Mouse (Mus musculus) B cell, adult 2 months (primary cell): ENCODE data around the gene Folr2.

Experiments
- DNase-seq, 2 experiments: peaks; one replicate each; pipeline ENCODE4 v3.0.0; 2022

Gene Folr2

GRCm38 (mm10) chr7:101857094-101857493, at the start of gene Folr2:
TSS of gene Folr2 (minus strand) at chr7:101857194.
- DNase-seq, result peak; percentile 14 to 19

GRCm38 (mm10) chr7:101906696-101907095, 49.7 kb upstream of the Folr2 start:
- peak; percentile 37 to 49 for DNase-seq

DNA sequence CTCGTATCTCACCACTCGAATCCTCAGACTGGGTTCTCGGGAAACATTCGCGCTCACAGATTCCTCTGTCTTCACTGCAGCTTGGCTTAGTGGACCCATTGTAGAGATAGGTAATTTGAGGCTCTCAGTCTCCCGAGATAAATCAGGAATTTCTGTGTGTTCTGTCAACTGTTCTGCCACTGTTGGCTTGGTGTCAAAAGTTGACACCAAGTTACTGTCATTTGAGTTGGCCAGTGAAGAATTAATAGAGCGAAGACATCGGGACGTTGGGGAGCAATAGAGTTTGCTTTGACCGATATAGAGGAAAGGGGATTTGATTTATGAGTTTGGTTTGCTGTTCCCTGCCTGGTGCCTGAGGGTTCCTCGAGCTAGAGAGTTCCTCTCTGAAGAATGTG, 49.3 kb upstream of the Folr2 start, which contains the start of gene Tomt:
Tomt (minus strand) TSS at position 73 of the 395 bp plus-strand sequence.
- DNase-seq, result no peak

DNA sequence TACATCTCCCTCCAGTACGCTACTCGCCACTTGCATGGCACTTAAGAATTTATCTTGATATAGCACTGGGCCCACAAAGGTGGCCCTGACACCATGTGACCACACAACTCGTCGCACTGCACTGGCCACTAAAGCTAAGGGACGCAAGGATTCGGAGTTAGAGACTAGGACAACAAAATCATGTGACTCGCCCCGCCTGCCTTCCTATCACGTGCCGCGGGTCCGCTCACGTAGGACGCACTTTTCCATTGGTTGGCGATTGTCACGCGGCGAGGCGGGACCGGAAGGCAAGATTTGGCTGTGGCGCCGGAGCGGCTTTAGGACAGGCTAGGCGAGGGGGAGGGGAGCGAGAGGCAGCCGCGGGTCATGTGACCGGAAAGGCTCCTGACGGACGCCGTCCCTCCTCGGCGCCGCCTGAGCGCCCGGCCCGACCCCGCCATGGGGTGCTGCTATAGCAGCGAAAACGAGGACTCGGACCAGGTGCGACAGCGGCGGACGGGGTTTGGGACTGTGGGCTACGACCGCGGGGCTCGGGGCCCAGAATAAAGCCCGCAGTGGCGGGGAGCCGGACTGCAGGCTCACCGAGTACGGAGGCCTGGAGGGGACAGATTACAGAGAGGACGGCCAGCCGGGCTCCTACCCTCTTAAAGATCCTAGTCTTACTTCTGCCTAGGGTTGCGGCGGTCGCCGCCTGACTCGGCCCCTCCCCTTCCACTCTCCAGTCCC, 48.7 kb upstream of the Folr2 start, which contains the start of gene Lamtor1:
Lamtor1 (plus strand) TSS at position 344 of the 726 bp plus-strand sequence.
- DNase-seq, result peak; percentile 99

DNA sequence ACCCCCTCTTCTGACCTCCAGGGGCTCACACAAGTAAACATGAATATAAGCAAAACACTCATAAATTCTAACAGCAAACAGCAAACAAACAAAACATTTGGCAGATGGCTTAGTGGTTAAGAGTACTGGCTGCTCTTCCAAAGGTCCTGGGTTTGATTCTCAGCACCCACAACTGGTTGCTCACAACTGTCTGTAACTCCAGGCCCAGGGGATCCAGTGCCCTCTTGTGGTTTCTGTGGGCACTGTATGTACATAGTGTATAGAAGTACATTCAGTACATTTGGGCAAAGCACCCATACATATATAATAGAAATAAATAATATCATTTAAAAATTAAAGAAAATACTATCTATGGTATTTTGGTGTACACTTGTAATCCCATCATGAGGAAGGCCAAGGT, 45.9 kb upstream of the Folr2 start:
- peak; percentile 26 to 32 for DNase-seq

DNA sequence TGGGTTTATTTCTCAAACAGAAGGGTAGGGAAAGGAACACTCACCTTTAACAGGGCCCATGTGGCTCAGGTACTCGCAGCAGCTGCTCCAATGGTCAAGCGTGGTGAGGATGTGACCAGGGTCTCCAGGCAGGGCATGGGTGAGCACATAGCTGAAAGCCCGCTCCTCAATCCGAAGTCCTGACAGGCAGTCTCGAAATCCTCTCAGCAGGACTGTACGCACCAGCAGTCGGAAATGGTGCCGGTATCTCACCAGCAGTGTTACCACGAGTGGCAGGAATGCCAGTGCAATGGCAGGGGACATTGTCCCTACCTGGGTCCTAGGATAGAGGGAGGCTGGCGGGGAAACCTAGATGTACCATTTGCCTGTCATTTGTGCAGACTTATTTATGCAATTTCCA, 45.0 kb upstream of the Folr2 start:
- DNase-seq, result no peak

- no peak for DNase-seq
These were observed 43.5 kb upstream of the Folr2 start for GRCm38 (mm10) chr7:101900331-101901097.

- peak; percentile 95 to 98 for DNase-seq
These were observed 39.4 kb upstream of the Folr2 start for GRCm38 (mm10) chr7:101896104-101897066.

GRCm38 (mm10) chr7:101895695-101896094, 38.7 kb upstream of the Folr2 start:
- no peak for DNase-seq

- no peak for DNase-seq
These were observed 31.5 kb upstream of the Folr2 start for GRCm38 (mm10) chr7:101888460-101888859.

DNA sequence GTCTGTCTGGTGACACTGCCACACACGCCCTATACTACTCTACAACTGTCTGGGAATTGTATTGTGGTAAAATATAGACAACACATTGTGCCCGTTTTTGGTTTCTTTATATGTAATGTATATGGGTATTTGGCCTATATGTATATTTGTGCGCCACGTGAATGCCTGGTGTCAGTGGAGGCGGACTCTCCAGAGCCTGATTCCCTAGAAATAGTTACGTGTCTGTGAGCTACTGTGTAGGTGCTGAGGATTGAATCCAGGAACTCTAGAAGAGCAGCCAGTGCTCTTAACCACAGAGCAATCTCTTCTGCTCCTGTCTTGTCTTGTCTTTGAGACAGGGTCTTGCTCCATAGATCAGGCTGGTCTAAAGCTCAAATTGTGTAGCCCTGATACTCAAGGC, 29.3 kb upstream of the Folr2 start:
- no peak for DNase-seq

- DNase-seq, result peak in 1 of 2 experiments; percentile 17
These were observed 27.2 kb upstream of the Folr2 start for GRCm38 (mm10) chr7:101884160-101884559.

GRCm38 (mm10) chr7:101882413-101883154, 25.6 kb upstream of the Folr2 start:
- no peak for DNase-seq

GRCm38 (mm10) chr7:101880855-101881254, 23.9 kb upstream of the Folr2 start:
- no peak for DNase-seq

- no peak for DNase-seq
These were observed 19.0 kb upstream of the Folr2 start for GRCm38 (mm10) chr7:101875978-101876377.

DNA sequence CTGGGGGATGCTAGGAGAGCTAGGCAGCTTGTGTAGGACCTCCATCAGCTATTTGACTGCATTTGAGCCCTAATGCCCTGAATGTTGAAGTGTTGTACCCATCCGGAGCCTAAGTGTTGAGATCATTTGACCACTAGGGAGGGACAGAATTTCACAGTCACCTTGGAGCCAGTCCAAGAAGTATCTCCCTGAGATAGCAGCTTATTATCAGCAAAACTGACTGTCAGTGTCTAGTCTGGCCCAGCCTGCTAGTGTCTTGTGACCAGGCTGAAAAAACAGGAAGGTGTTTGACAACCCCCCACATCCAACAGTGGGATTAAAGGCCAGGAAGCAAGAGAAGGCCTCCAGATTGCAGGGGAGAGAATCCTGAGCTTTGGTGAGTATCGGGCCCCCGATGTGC, 14.3 kb upstream of the Folr2 start:
- no peak for DNase-seq

DNA sequence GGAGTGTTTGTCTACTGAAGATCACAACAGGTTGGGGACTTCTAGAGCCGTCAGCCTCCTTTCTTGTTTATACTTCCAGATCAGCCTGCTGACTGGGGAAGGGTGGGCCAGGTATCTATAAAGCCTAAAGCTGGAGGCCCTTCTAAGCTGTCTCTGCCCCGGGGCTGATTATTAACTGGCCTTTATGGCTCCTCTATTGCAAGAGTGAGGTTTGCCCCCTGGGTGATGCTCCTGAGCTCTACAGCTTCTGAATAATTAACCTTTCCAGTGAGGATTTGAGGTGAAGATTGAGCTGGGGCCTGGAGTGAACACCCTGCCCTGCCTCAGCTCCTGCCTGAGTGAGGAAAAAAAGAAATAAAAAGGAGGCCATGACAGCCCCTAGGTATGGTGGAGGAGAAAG, 13.6 kb upstream of the Folr2 start, which contains the start of gene Folr1:
Folr1 (minus strand) TSS at position 160 of the 400 bp plus-strand sequence.
- no peak for DNase-seq

- no peak for DNase-seq
These were observed 12.1 kb upstream of the Folr2 start for GRCm38 (mm10) chr7:101869163-101869500.

- DNase-seq, result no peak
These were observed 11.5 kb upstream of the Folr2 start for GRCm38 (mm10) chr7:101868241-101869162.

DNA sequence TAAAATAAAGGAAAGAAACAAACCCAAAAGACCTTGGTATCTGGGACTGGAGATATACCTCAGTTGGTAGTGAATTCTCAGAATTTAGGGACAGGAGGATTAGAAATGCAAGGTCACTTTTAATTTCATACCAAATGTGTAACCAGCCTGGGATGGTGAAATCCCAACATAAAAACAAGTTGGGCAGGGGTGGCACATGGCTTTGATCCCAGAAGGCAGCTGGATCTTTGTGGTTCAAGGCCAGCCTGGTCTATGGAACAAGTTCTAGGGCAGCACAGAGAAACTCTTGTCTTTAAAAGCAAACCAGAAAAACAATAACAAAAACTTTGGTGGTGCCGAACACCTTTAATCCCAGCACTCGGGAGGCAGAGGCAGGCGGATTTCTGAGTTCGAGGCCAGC, 10.5 kb upstream of the Folr2 start:
- DNase-seq, result no peak
